Mouse (Mus musculus) brain, embryonic 14.5 days (tissue): ENCODE results near the gene Relt.

ENCODE experiments used
- CTCF ChIP-seq: fragments of 200-500 bp; IDR thresholded peaks from 2 replicates; pipeline ENCODE4 v1.5.1; 2012; ENCODE audit warnings: inconsistent platforms, mild to moderate bottlenecking, moderate library complexity, borderline replicate concordance; ENCODE audit not compliant: insufficient read depth, insufficient read length; ENCODE audit errors: extremely low read depth
- POLR2A ChIP-seq: fragments of 200-500 bp; IDR thresholded peaks from 2 replicates; pipeline ENCODE4 v1.6.1; 2012; ENCODE audit warnings: mild to moderate bottlenecking, inconsistent platforms, borderline replicate concordance; ENCODE audit not compliant: poor library complexity, insufficient read depth, insufficient read length, severe bottlenecking; ENCODE audit errors: extremely low read depth

- TF ChIP-seq POLR2A (no peak), CTCF (no peak)
Measured at GRCm38 (mm10) chr7:100904612-100905011, 41.4 kb upstream of the Relt start.
